Mouse (Mus musculus) liver, postnatal 0 days (tissue): Measurements from ENCODE around the gene Psrc1. TPM values are rescaled to one million over a fixed set of nuclear protein-coding genes. Genes with fewer than 3 reads are reported as not detected.

Source experiments
- ATAC-seq: fragments of 200-750 bp; cut with Nextera tagmentation; 2 replicates; pipeline ENCODE4 v1.8.0; 2017; ENCODE audit warnings: mild to moderate bottlenecking, moderate library complexity
- DNase-seq: peaks from one replicate; pipeline ENCODE4 v3.0.0-alpha.2; 2016
- H3K27ac ChIP-seq: fragments of 300-500 bp; sonication (generic); 2 replicates; pipeline ENCODE4 v1.5.1; 2014; ENCODE audit warnings: antibody characterized with exemption, moderate library complexity, mild to moderate bottlenecking, low read depth
- H3K27me3 ChIP-seq: fragments of 300-500 bp; sonication (generic); 2 replicates; pipeline ENCODE4 v1.6.1; 2014; ENCODE audit warnings: low read length, control low read depth, mixed read lengths; ENCODE audit not compliant: insufficient read depth
- H3K36me3 ChIP-seq: fragments of 300-500 bp; sonication (generic); replicated peaks from 2 replicates; pipeline ENCODE4 v1.6.1; 2014; ENCODE audit warnings: mild to moderate bottlenecking, control low read depth, low read length, moderate library complexity, mixed read lengths; ENCODE audit not compliant: insufficient read depth
- H3K4me1 ChIP-seq: fragments of 300-500 bp; sonication (generic); 2 replicates; pipeline ENCODE4 v1.6.1; 2014; ENCODE audit warnings: antibody characterized with exemption, mild to moderate bottlenecking, control low read depth; ENCODE audit not compliant: insufficient read depth
- H3K4me2 ChIP-seq: fragments of 300-500 bp; sonication (generic); 2 replicates; pipeline ENCODE4 v1.6.1; 2014; ENCODE audit warnings: low read depth, mild to moderate bottlenecking, low read length, moderate library complexity, mixed read lengths
- H3K4me3 ChIP-seq: fragments of 300-500 bp; sonication (generic); 2 replicates; pipeline ENCODE4 v1.5.1; 2014; ENCODE audit warnings: low read depth, low read length
- H3K9ac ChIP-seq: fragments of 300-500 bp; sonication (generic); replicated peaks from 2 replicates; pipeline ENCODE4 v1.6.1; 2014; ENCODE audit warnings: mild to moderate bottlenecking, moderate library complexity
- H3K9me3 ChIP-seq: fragments of 300-500 bp; sonication (generic); 2 replicates; pipeline ENCODE4 v1.6.1; 2016; ENCODE audit warnings: mild to moderate bottlenecking, control low read depth, low read length, mixed read lengths
- CTCF ChIP-seq: sonication (generic); IDR thresholded peaks from 2 replicates; pipeline ENCODE4 v1.5.1; 2016; ENCODE audit warnings: antibody characterized with exemption, low read depth
- EP300 ChIP-seq: IDR thresholded peaks from 2 replicates; pipeline ENCODE4 v1.6.1; 2016; ENCODE audit warnings: antibody characterized with exemption, low read depth, mild to moderate bottlenecking
- WGBS: fragments of 180-500 bp; shearing (Covaris S2); extraction: QIAGEN DNeasy Blood & Tissue Kit; methylation state at CpG from one replicate; pipeline ENCODE4 v1.1.7; 2014; ENCODE audit not compliant: insufficient replicate concordance; 5-methylcytosine and 5-hydroxymethylcytosine counted together
- polyA plus RNA-seq: library from polyadenylated mRNA; unstranded; fragments of >200 nt; fragmentation: Nextera tagmentation; extraction: Ambion mirVana; gene quantifications from 2 replicates; pipeline ENCODE4 v1.2.1, GENCODE M21; 2015

The Psrc1 gene
- polyA plus RNA-seq, 1 experiment from 2014 or later = 7.8 TPM

GRCm38 (mm10) chr3:108367173-108367572 is 16.5 kb upstream of the Psrc1 start:
- H3K4me3 ChIP-seq = no peak overlapping the region
- WGBS = 49% methylated on average over 9 of the region's 9 CpGs
- no peaks in the 10 kb centered on the region for H3K27me3 ChIP-seq
- H3K4me2 ChIP-seq = no peak overlapping the region
- ATAC-seq (no peak), DNase-seq (no peak)
- H3K36me3 ChIP-seq = no peaks in the 10 kb centered on the region
- H3K4me1 ChIP-seq = peaks cover 19% of the 10 kb centered on the region
- H3K27ac ChIP-seq = peak overlapping the region; percentile 83
- TF ChIP-seq EP300 (no peak), CTCF (no peak)
- no peaks in the 10 kb centered on the region for H3K9me3 ChIP-seq
- no peak overlapping the region for H3K9ac ChIP-seq

GRCm38 (mm10) chr3:108367828-108368227 is 15.8 kb upstream of the Psrc1 start:
- Histone ChIP-seq H3K4me1 (peaks cover 23% of the 10 kb centered on the region), H3K4me3 (no peak overlapping the region), H3K9me3 (no peaks in the 10 kb centered on the region), H3K27me3 (no peaks in the 10 kb centered on the region), H3K9ac (no peak overlapping the region), H3K4me2 (no peak overlapping the region), H3K27ac (peak overlapping the region; percentile 83), H3K36me3 (no peaks in the 10 kb centered on the region)
- WGBS = 59% methylated on average over 3 of the region's 3 CpGs
- ATAC-seq (peak; percentile 53), DNase-seq (no peak)
- TF ChIP-seq EP300 (no peak; the same call in 1 of the 2 replicates), CTCF (no peak)

- H3K27ac ChIP-seq = peak overlapping the region; percentile 83
- WGBS = 44% methylated on average over 5 of the region's 5 CpGs
- peaks cover 23% of the 10 kb centered on the region for H3K4me1 ChIP-seq
- H3K27me3 ChIP-seq = no peaks in the 10 kb centered on the region
- no peaks in the 10 kb centered on the region for H3K36me3 ChIP-seq
- H3K9ac ChIP-seq = no peak overlapping the region
- ATAC-seq = peak; percentile 72
- H3K4me2 ChIP-seq = no peak overlapping the region
- H3K9me3 ChIP-seq = no peaks in the 10 kb centered on the region
- DNase-seq = peak; percentile 40
- peak; percentile 61 for TF ChIP-seq EP300
- no peak for TF ChIP-seq CTCF
- no peak overlapping the region for H3K4me3 ChIP-seq
Observed at GRCm38 (mm10) chr3:108368721-108369120, 14.9 kb upstream of the Psrc1 start.

- no peak for ATAC-seq
- H3K27me3 ChIP-seq = no peaks in the 10 kb centered on the region
- H3K9me3 ChIP-seq = no peaks in the 10 kb centered on the region
- H3K36me3 ChIP-seq = no peaks in the 10 kb centered on the region
- TF ChIP-seq CTCF (no peak), EP300 (no peak)
- WGBS = 38% methylated on average over 3 of the region's 3 CpGs
- DNase-seq = peak; percentile 29
- no peak overlapping the region for H3K4me2 ChIP-seq
- peaks cover 12% of the 10 kb centered on the region for H3K4me1 ChIP-seq
- no peak overlapping the region for H3K9ac ChIP-seq
- peak overlapping the region; percentile 4; the same call in 1 of the 2 replicates for H3K27ac ChIP-seq
- H3K4me3 ChIP-seq = no peak overlapping the region
Observed at GRCm38 (mm10) chr3:108372274-108372673, 11.4 kb upstream of the Psrc1 start.

GRCm38 (mm10) chr3:108372691-108373090 is 10.9 kb upstream of the Psrc1 start:
- H3K4me3 ChIP-seq = no peak overlapping the region
- H3K9me3 ChIP-seq = no peaks in the 10 kb centered on the region
- no peaks in the 10 kb centered on the region for H3K36me3 ChIP-seq
- H3K27ac ChIP-seq = no peak overlapping the region; the same call in 1 of the 2 replicates
- no peak for ATAC-seq
- TF ChIP-seq CTCF (no peak), EP300 (no peak)
- WGBS = 56% methylated on average over 3 of the region's 3 CpGs
- no peak for DNase-seq
- peaks cover 10% of the 10 kb centered on the region for H3K4me1 ChIP-seq
- H3K4me2 ChIP-seq = no peak overlapping the region
- H3K9ac ChIP-seq = no peak overlapping the region
- no peaks in the 10 kb centered on the region for H3K27me3 ChIP-seq

GRCm38 (mm10) chr3:108378875-108379663 is 4.6 kb upstream of the Psrc1 start:
- WGBS = 65% methylated on average over 7 of the region's 7 CpGs
- H3K36me3 ChIP-seq = no peaks in the 10 kb centered on the region
- no peak overlapping the region for H3K9ac ChIP-seq
- TF ChIP-seq CTCF = no peak
- TF ChIP-seq EP300 = no peak
- H3K9me3 ChIP-seq = no peaks in the 10 kb centered on the region
- no peaks in the 10 kb centered on the region for H3K27me3 ChIP-seq
- peaks cover 17% of the 10 kb centered on the region for H3K4me1 ChIP-seq
- H3K4me2 ChIP-seq = no peak overlapping the region
- no peak overlapping the region for H3K4me3 ChIP-seq
- H3K27ac ChIP-seq = no peak overlapping the region
- no peak for DNase-seq
- ATAC-seq = no peak
